Mouse (Mus musculus) telencephalon, adult 2 months (tissue): ENCODE results near the gene Smpdl3b.
"Not testable (repeated sequence)": the region's sequence is repeated elsewhere in the genome, so short reads cannot be mapped to it uniquely, and the experiment has no call there.

Experiments
- DNase-seq: peaks from one replicate; pipeline ENCODE4 v3.0.0-alpha.2; 2011; ENCODE audit warnings: low read depth, low spot score

Smpdl3b gene

DNA sequence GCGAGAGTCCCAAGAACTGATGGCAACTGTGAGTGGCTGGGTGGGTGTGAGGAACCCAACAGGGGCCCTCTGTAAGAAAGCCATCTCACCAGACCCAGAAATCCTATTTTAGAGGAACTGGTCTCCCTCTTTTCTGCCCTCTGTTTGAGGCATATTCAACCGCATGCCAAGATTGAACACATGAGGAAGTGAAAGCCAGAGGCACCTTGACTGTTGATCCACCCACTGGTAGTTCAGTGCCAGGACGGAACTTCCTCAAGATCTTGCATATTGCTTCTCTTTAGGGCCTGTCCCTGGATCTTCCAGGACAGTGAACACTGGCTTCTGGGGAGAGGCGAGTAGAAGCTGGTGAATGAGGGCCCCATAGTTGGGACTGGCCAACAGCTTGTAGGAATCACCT is 23.2 kb upstream of the Smpdl3b start:
- no peak for DNase-seq

DNA sequence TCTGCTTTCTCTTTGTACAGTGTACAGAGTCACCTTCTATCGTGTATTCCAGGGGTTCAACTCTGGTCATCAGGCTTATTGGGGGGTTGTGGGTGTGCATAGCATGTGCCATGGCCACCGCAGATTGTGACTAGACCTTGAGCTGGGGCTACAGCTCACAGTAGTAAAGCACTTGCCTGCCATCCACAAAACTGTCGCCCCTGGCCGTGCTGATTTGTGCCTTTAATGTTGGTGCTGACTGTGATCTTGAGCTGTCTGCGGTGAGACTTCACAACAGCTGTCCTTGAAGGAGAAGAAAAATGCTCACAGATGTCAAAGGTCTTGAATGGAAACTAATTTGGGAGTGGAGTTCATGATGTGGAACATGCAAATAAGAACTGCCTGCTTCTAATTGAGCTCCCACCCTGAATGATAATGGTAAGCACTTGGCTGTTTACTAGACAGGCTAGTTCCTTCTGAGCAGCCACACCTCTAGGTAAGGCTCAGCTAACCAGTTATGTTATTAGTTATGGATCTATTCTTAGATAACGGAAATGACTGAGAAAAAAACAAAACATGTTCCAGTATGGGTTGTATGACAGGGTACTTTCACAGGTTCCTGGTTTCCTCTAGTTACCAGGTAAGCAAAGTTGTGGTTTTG is 21.6 kb upstream of the Smpdl3b start:
- DNase-seq, result no peak

DNA sequence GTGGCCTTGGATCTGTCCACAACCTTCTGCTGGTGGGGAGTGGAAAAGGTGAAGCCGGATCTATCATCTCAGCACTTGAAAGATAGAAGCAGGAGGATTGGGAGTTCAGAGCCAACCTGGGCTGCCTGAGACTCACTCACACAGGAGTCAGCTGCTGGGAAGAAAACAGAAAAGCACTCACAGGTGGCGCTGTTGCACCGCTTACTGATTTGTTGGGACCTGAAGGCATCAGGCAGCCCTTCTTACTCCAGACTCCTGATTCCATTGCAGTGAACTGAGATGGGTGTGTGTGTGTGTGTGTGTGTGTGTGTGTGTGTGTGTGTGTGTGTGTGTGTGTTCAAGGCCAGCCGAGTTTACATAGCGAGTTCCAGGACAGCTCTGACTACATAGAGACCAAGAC is 19.7 kb upstream of the Smpdl3b start:
- no peak for DNase-seq

DNA sequence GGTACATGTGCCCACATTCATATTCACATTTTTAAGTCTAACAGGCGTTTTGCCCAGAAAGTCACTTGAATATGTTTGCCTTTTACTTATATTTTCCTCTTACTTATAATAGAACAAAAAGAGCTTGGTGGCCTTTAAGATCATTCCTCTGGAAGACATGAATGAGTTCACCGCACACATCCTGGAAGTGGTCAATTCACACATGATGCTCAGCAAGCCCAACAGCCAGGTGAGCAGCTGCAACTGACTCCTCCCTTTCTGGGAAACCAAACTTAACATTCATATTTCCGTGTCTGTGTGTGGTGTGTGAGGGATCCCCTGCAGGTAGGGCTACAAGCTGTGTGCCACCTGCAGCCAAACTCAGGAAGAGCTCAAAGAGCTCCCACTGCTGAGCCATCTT is 17.9 kb upstream of the Smpdl3b start:
- no peak for DNase-seq

DNA sequence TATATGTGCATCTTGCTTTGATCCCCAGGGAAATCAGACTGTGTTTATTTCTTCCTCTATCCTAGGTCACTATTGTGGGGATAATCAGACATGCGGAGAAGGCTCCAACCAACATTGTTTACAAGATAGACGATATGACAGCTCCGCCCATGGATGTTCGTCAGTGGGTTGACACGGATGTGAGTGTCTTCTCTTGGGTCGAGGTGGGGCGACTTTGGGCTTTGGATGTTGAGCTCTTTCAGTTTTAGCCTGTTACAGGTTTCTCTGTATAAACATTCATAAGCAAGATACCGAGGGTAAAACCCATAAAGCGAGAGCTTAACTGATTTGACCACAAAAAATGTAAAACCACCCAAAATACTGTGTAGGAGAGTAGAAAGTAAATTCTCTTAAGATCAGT is 14.7 kb upstream of the Smpdl3b start:
- DNase-seq, result no peak

DNA sequence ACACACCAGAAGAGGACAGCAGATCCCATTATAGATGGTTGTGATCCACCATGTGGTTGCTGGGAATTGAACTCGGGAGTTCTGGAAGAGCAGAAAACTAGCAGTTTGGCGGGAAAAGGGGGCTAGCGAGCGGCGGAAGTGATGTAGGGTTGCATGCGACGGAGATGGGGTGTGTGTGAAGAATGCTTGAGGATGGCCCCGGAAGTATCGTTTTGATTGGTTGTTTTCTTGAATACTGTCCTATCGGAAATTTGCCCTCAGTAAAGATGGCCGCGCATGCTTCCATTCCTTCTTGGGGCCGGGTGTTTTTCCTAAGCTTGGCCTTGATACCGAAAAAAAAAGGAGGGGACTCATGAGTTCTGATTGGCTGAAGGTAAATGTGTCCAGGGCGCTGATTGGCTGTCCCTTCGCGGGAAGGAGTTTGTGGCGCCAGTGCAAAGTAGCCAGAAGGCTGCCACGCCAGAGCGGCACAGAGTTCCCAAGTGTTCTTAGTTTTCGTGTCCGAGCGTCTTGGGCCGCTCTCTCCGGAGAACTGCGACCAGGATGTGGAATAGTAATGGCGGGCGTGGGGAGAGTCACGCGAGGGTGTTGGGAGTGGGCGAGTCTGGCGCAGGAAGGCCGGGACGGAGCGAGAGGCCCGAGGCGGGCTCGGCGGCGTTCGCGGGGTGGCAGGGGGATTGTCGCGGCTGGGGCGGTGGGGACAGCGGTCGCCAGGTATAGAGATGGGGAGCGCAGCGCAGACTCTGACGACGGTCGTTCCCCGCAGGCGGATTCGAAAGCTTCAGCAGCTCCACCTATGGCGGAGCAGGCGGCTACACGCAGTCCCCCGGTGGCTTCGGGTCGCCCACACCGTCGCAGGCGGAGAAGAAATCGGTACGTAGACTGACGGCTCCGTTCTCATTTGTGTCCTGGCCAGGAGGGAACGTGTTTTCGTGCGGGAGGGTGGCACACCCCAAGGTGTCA is 11.1 kb upstream of the Smpdl3b start, which contains the start of gene Rpa2:
Gene Rpa2 (plus strand): TSS at position 419 of the 963 bp plus-strand sequence.
- peak; percentile 100 for DNase-seq

DNA sequence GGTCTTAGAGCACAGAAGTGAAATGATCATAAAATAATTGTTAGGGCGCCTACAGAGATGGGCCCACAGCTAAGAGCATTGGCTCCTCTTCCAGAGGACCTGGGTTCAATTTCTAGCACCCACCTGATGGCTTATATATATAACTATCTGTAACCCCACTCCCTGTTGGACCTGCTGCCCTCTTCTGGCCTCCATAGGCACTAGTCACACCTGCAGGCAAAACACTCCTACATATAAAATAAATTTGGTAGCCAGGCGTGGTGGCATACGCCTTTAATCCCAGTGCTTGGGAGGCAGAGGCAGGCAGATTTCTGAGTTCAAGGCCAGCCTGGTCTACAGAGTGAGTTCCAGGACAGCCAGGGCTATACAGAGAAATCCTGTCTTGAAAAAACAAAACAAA is 6.1 kb upstream of the Smpdl3b start:
- not testable (repeated sequence) for DNase-seq

DNA sequence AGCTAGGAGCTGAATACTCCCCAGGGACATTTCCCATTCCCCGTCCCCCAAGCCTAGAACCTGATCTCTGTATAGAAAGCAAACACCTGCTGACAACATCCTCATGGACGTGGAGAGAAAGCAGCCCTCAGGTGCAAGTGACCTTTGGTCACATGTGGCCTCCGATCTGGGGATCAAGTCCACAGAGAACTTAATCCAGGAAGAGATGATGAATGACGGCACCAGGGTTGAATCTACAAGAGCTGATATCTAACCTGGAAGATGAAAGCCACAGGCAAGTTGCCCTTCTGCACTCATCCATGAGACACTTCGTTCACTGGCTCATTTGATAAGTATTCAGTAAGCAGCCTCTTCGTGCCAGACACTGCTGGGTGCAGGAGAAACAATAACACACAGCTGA is 5.5 kb upstream of the Smpdl3b start:
- DNase-seq, result no peak

DNA sequence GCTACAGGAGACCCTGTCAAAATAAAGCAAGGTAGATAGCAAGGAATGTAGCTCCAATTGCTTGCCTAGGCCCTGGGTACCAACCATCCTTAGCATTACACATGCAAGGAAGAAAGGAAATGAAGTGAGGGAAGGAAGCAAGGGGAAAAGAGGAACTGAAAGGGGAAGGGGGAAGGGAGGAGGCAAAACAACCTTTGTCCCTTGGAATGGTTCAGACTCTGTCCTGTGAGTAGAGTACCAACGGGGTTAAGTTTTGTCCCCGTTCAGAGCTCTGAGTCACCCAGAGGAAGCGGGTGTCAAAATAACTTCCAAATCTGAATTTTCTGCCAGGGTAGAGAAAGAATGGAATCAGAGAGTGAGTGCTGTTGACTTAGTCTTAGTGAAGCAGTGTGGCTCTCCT is 3.2 kb upstream of the Smpdl3b start:
- no peak for DNase-seq

DNA sequence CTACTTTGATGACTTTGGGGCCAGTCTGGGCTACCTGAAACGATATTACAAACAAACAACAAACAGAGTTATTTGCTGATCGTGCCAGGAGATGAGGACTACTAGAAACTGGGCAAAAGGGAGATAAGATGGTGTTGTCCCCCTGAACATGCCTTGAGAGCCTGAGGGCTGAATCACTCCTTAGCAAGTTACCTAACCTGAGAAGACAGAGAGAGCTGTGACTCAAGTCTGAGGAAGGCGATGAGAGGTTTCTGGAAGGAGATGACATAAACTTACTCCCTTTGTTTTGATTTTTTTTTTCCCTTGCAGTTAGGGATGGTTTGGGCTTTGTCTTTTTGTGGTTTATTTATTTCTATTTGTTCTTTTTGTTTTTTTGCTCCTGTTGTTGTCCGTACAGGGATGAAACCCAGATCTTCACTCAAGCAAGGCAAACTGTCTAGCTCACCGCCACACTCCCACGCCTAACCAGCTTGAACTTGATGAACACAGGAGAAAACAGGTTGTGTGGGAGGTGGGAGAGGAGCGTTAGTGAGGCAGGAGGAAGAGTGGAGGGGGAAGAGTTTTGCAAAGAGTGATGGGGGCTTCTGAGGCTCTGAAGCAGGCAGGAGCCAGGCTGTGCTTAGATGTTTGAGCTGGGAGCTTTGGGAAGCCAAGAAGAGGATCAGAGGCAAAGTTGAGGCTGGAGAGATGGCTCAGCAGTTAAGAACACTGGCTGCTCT is 740 bp upstream of the Smpdl3b start:
- DNase-seq, result no peak

DNA sequence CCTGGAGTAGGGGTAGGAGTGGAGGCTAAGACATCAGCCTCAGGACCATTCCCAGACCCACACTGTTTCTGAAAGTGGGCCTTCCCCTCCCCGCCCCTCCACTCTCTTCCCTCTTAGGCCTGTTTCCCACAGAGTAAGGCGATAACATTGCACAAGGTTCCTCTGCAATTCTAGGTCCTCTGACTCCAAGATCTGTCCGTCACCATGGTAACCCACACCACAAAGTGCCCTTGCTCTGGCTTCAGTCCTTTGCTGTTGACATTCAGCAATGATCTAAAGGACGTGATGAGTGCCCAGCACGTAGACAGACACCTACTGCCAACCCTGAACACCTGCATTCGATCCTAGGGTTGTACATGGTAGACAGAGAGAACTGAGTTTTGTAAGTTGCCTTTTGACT is 4.1 kb downstream of the Smpdl3b start:
- DNase-seq, result no peak

DNA sequence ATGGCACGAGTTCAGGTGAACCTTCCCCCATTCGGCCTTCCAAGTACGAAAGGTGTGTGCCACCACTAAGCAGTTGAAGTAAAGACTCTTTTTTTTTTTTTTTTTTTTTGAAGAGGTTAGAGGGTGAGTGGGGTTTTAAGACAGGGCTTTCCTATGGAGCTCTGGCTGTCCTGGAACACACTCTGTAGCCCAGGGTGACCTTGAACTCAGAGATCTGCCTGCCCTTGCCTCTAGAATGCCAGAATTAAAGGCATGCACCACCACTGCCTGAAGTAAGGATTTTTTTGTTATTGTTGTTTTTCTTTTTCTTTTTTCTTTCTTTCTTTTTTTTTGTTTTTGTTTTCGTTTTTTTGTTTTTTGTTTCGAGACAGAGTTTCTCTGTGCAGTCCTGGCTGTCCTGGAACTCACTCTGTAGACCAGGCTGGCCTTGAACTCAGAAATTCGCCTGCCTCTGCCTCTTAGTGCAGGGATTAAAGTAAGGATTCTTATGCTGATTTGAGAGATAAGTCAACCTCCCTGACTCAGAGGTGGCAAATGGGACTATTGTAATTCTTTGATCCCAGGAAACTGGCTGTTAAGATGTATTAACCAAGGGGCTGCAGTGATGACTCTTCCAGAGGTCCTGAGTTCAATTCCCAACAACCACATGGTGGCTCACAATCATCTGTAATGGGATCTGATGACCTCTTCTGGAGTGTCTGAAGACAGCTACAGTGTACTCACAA is 7.6 kb downstream of the Smpdl3b start:
- DNase-seq, result no peak

DNA sequence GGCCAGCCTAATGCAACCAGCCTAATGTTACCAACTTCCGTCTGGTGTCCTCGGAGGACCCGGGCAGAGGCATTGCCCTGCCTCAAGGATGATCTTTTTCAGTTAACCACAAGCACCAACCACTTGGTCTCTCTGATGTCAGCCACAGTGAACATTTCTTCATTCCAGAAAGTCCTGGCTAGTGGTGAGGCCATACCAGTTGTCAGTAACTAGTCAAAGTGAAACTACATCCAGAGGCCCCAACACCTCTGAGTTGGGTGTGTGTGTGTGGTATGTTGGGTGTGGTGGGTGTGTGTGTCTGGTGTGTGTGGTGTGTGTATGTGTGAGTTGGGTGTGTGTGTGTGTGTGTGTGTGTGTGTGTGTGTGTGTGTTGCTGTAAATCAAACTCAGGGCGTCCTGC is 8.3 kb downstream of the Smpdl3b start:
- no peak for DNase-seq

DNA sequence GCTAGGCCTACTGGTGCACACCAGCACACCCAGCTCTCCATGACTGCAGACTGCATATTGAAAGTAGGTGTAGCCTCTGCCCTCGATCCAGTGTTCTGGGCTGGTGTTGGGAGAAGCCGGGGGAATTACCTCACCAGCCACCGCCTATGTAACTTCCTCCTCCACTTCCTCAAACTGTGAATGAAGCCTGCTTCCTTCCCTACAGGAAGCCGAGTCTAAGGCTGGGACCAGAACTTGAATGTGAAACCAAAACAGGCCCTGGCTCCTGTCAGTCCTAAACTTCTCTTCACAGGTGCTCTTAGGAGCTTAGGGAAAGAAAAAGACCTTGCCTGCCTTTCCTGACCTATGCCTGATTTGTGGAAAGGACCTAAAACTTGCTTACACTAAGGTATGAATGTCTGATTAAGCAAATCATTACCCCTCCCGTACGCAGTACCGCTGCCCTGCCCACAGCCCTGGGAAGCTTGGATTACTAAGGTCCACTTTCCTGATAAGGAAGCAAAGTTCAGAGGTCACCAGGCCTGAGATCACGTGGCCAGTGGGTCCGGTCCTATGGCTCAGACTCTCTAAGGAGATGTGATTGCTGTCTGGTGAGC is 9.3 kb downstream of the Smpdl3b start:
- no peak for DNase-seq

DNA sequence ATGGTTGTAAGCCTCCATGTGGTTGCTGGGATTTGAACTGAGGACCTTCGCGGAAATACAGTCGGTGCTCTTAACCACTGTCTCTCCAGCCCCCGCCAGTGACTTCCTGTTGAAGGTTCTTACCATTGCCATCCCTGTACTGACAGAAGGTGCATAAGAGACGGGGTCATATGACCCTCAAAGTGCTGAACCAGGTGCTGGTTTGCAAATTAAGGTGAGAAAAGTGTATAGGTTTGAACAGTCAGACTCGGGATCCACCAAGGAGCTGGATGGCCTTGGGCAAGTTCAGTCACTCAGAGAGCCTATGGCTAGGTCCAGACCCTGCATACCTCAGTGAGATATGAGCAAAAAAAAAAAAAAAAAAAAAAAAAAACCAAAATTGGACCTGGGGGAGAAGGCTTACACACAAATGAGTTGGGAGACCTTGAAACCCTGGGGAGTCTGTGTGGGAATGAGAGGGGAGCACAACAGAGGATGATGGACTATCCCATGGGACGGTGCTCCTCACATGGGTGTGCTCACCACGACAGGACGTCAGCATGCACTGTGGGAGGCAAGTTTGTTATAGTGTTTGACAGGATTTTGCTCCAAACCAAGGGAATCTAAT is 10.0 kb downstream of the Smpdl3b start:
- DNase-seq, result no peak

DNA sequence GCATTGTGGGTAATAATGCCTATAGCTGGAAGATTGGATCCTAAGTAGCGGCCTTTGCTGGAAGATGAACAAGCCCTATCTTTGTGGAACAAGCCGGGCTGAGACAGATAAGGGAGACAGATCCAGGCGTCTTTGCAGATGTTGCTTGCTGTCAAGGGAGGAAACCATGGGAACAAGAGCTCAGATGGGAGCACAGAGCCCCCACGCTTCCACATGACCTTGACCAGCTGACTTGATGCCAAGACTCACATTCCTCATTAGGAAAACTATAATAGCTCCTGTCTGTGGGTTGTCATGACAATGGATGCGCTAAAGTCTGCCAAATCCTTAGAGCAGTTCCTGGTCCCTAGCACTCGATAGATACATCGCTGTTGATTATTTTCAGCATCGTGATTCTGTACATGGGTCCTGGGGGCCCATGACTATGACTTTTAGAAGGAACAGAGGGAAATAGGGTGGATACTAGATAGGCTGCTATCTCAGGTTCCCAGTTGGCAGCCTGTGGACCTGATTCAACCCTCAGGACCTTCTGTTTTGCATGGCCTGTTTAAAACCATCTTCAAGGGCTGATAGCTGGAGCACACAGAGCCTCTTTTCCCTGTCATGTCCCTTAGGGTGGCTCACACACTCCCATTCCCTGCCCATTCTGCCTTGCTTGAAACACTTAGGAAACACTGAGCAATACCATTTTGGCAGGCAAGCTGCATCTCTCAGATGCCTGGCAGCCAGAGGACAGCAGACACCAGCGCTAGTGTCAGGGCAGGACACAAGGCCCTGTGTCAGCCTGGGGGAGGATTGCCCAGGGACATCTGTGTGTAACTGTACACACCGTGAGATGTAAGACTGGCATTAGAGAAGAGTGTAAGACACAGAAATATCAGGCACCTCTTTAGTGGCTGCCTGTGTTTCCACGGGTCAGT is 12.8 kb downstream of the Smpdl3b start:
- DNase-seq, result peak; percentile 69

DNA sequence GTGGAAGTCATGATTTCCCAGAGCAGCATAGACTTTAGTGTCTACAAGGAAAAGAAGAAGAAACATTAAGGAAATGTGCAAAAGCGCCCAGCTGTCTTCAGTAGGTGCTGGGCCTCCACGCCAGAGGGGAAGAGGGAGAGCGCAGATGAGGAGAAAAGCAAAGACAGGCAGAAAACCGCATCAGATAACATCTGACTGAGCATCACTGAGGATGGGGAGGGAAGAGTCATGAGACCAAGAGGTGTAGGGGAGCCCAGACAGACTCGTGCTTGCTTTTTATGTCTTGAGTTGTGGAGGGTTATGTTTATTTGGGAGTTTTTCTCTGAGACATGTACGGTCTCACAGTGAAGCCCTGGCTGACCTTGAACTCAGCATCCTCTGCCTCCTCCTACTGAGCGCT is 15.6 kb downstream of the Smpdl3b start:
- DNase-seq, result no peak

DNA sequence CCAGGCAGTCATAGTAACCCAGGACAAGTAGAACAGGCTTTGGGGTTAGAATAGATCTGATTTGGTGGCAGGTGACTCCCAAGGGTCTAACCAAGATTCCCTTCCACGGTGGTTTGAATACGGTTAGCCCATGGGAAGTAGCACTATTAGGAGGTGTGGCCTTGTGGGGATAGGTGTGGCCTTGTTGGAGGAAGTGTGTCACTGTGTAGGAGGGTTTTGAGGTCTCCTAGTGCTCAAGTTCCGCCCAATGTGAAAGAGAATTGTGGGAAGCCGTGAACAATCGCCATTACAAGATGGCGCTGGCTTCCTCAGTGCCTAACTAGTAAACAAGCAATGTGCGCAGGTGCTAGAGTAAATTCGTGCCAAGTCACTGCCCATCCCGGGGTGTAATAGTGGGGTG is 19.9 kb downstream of the Smpdl3b start:
- DNase-seq, result not testable (repeated sequence)

DNA sequence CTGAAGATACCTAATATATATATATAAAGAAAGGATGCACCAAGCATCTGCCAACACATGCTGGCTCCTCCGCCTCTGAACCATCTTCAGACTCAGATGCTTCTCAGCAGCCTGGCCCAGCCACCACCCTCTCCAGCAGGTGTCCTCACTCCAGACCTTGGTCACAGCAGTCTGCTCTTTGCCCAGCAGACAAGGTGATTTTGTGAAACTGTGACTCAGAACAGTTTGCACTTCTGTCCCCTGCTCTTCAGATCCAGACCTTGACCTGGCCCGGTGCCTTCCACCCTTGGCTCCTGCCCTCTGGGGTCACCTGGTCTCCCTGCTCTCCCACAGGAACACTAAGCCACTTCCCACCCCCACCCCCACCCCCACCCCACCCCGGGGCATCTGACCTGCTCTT is 21.2 kb downstream of the Smpdl3b start:
- DNase-seq, result no peak

DNA sequence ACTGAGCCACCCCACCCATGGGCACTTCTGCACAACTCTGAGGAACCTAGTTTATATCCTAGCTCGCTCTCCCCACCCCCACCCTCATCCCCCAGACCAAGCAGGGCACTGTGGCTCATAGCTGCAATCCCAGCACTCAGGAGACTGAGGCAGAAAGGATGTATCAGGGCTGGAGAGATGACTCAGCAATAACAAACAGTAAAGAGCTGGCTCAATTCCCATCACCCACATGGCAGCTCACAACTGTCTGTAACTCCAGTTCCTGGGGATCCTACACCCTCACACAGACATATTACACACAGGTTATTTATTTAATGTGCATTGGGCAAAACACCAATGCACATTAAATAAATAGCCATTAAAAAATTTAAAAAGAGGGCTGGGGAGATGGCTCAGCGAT is 21.7 kb downstream of the Smpdl3b start:
- no peak for DNase-seq
